Mouse (Mus musculus): ENCODE data around the gene Junb. TPM values are rescaled to one million over a fixed set of nuclear protein-coding genes. Genes with fewer than 3 reads are reported as not detected.

Junb gene
- polyA plus RNA-seq, 1 experiment from 2014 or later, result 6.2 TPM

DNA sequence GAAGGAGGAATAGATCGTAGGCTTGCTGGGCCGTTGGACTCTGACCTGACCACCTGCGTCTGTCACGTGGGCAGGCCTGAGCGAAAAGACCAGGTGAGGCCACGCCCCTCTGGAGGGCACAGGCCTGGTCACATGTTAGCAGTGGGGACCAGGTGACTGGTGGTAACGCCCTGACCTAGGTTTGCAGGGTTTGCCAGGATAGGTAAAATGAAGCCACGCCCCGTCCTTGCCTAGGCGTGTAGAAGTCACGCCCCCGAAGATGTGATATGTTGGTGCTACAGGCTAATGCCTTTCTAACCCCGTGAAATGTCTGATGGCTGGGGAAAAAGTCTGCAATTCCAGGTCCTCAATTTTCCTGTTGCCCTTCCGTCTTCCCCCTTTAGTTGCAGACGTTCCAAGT, 12.3 kb upstream of the Junb start:
- no peaks in the 10 kb centered on the region for H3K9me3 ChIP-seq (ENCODE audit: control insufficient read depth, low read length)
- no peaks in the 10 kb centered on the region for H3K36me3 ChIP-seq (ENCODE audit: control insufficient read depth, insufficient read depth, low read length)
- 3% methylated on average over 15 of the region's 15 CpGs for WGBS
- peaks cover 14% of the 10 kb centered on the region for H3K27me3 ChIP-seq (ENCODE audit: control insufficient read depth, insufficient read depth, low read length)
- H3K4me1 ChIP-seq (ENCODE audit: control insufficient read depth, insufficient read depth, low read length), result peaks cover 5% of the 10 kb centered on the region; the same call in 1 of the 2 replicates
- H3K4me3 ChIP-seq (ENCODE audit: low read depth, low read length), result peak overlapping the region; percentile 56
- DNase-seq (ENCODE audit: low spot score), result peak; percentile 16
- peak overlapping the region; percentile 97 for H3K4me2 ChIP-seq (ENCODE audit: low read depth)
- H3K27ac ChIP-seq (ENCODE audit: low read depth, low read length), result no peak overlapping the region
- ATAC-seq (ENCODE audit: insufficient read depth, low FRiP score, low TSS enrichment), result peak; percentile 51
- peak overlapping the region; percentile 63 for H3K9ac ChIP-seq (ENCODE audit: low read length)

DNA sequence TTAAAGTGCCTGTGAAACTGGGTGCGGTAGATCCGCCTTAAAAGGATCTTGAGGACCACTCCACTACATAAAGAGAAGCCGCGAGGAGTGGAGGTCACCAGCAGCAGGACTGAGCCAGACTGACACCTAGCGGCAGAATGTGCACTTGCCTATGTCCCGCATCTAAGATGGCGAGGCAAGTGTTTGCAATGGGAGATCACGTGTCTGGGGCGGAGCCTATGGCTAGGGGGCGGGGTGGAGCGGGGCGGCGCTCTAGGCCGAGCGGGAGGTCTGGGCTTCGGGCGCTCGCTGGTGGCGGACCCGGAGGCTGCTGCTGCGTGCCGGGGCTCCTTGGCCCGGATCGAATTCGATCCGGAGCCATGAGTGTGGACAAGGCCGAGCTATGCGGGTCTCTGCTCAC, 11.8 kb upstream of the Junb start, which contains the start of gene Hook2:
Gene Hook2 (plus strand): TSS at position 255 of the 400 bp plus-strand sequence.
- no peaks in the 10 kb centered on the region for H3K36me3 ChIP-seq (ENCODE audit: control insufficient read depth, insufficient read depth, low read length)
- peaks cover 9% of the 10 kb centered on the region for H3K4me1 ChIP-seq (ENCODE audit: control insufficient read depth, insufficient read depth, low read length)
- peak within 1 kb of the TSS; percentile 68 for H3K9ac ChIP-seq (ENCODE audit: low read length)
- H3K4me2 ChIP-seq (ENCODE audit: low read depth), result peak within 1 kb of the TSS; percentile 97
- ATAC-seq (ENCODE audit: insufficient read depth, low FRiP score, low TSS enrichment), result peak; percentile 89
- no peaks in the 10 kb centered on the region for H3K9me3 ChIP-seq (ENCODE audit: control insufficient read depth, low read length)
- peak; percentile 97 for DNase-seq (ENCODE audit: low spot score)
- H3K27ac ChIP-seq (ENCODE audit: low read depth, low read length), result no peak within 1 kb of the TSS
- H3K27me3 ChIP-seq (ENCODE audit: control insufficient read depth, insufficient read depth, low read length), result peaks cover 10% of the 10 kb centered on the region
- WGBS, result 0% methylated on average over 26 of the region's 28 CpGs
- H3K4me3 ChIP-seq (ENCODE audit: low read depth, low read length), result peak within 1 kb of the TSS; percentile 56

DNA sequence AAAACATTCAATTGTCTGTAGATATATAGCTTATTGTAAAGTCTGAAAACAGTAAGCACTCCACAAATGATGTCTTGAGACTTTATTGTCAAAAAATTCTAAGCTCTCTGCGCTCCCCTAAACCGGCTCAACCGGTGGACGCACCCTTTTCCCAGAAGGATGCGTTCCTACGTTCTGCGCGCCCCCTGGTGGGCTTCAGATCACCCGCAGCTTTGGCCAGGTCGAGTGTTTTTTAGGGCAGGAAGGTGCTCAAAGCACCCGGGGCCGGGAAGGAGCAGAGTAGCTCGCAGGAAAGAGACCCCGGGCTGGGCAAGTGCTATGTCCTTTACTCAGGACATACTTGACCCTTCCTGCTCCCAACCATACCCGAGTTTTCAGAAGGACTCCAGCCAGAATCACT, 11.3 kb upstream of the Junb start:
- DNase-seq (ENCODE audit: low spot score), result peak; percentile 93
- peak overlapping the region; percentile 68 for H3K9ac ChIP-seq (ENCODE audit: low read length)
- no peak overlapping the region for H3K27ac ChIP-seq (ENCODE audit: low read depth, low read length)
- no peaks in the 10 kb centered on the region for H3K9me3 ChIP-seq (ENCODE audit: control insufficient read depth, low read length)
- peaks cover 10% of the 10 kb centered on the region for H3K27me3 ChIP-seq (ENCODE audit: control insufficient read depth, insufficient read depth, low read length)
- peak overlapping the region; percentile 56 for H3K4me3 ChIP-seq (ENCODE audit: low read depth, low read length)
- WGBS, result 2% methylated on average over 15 of the region's 15 CpGs
- peak; percentile 60 for ATAC-seq (ENCODE audit: insufficient read depth, low FRiP score, low TSS enrichment)
- H3K4me1 ChIP-seq (ENCODE audit: control insufficient read depth, insufficient read depth, low read length), result peaks cover 14% of the 10 kb centered on the region
- no peaks in the 10 kb centered on the region for H3K36me3 ChIP-seq (ENCODE audit: control insufficient read depth, insufficient read depth, low read length)
- peak overlapping the region; percentile 97 for H3K4me2 ChIP-seq (ENCODE audit: low read depth)

GRCm38 (mm10) chr8:84989311-84989731, 10.8 kb upstream of the Junb start:
- Histone ChIP-seq H3K27me3 (ENCODE audit: control insufficient read depth, insufficient read depth, low read length) (peaks cover 10% of the 10 kb centered on the region), H3K9me3 (ENCODE audit: control insufficient read depth, low read length) (no peaks in the 10 kb centered on the region), H3K4me2 (ENCODE audit: low read depth) (peak overlapping the region; percentile 97), H3K4me1 (ENCODE audit: control insufficient read depth, insufficient read depth, low read length) (peaks cover 18% of the 10 kb centered on the region), H3K36me3 (ENCODE audit: control insufficient read depth, insufficient read depth, low read length) (no peaks in the 10 kb centered on the region), H3K9ac (ENCODE audit: low read length) (no peak overlapping the region), H3K27ac (ENCODE audit: low read depth, low read length) (no peak overlapping the region), H3K4me3 (ENCODE audit: low read depth, low read length) (no peak overlapping the region)
- no peak for DNase-seq (ENCODE audit: low spot score)
- 5% methylated on average over 15 of the region's 15 CpGs for WGBS
- ATAC-seq (ENCODE audit: insufficient read depth, low FRiP score, low TSS enrichment), result no peak

DNA sequence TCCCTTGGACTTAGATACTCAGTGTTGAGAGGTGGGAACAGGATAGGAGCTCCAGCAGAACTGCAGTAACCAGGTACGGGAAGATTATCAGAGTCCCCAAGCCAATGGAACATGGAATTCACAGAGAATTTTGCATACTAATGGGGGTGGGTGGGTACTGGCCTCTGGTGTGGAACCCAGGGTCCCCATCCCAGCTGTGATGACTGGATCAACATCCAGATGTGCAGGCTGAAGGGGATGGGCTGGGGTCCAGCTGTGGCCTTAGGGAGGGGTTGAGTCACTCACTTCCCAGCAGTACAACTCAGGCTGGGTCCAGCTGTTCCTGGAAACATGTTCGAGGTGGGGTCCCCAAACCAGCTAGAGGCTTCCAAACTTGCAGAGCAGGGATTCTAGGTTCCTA, 9.4 kb upstream of the Junb start:
- WGBS, result 85% methylated on average over 2 of the region's 2 CpGs
- Histone ChIP-seq H3K4me1 (ENCODE audit: control insufficient read depth, insufficient read depth, low read length) (peaks cover 18% of the 10 kb centered on the region), H3K27me3 (ENCODE audit: control insufficient read depth, insufficient read depth, low read length) (peaks cover 10% of the 10 kb centered on the region), H3K27ac (ENCODE audit: low read depth, low read length) (no peak overlapping the region), H3K4me3 (ENCODE audit: low read depth, low read length) (no peak overlapping the region), H3K4me2 (ENCODE audit: low read depth) (no peak overlapping the region), H3K9ac (ENCODE audit: low read length) (no peak overlapping the region), H3K36me3 (ENCODE audit: control insufficient read depth, insufficient read depth, low read length) (no peaks in the 10 kb centered on the region), H3K9me3 (ENCODE audit: control insufficient read depth, low read length) (no peaks in the 10 kb centered on the region)
- DNase-seq (ENCODE audit: low spot score), result no peak
- no peak for ATAC-seq (ENCODE audit: insufficient read depth, low FRiP score, low TSS enrichment)

- peaks cover 10% of the 10 kb centered on the region for H3K27me3 ChIP-seq (ENCODE audit: control insufficient read depth, insufficient read depth, low read length)
- H3K9me3 ChIP-seq (ENCODE audit: control insufficient read depth, low read length), result no peaks in the 10 kb centered on the region
- no peak for ATAC-seq (ENCODE audit: insufficient read depth, low FRiP score, low TSS enrichment)
- no peak overlapping the region for H3K4me2 ChIP-seq (ENCODE audit: low read depth)
- H3K4me1 ChIP-seq (ENCODE audit: control insufficient read depth, insufficient read depth, low read length), result peaks cover 18% of the 10 kb centered on the region
- H3K27ac ChIP-seq (ENCODE audit: low read depth, low read length), result no peak overlapping the region
- no peaks in the 10 kb centered on the region for H3K36me3 ChIP-seq (ENCODE audit: control insufficient read depth, insufficient read depth, low read length)
- H3K4me3 ChIP-seq (ENCODE audit: low read depth, low read length), result no peak overlapping the region
- WGBS, result 82% methylated on average over 5 of the region's 5 CpGs
- H3K9ac ChIP-seq (ENCODE audit: low read length), result no peak overlapping the region
- DNase-seq (ENCODE audit: low spot score), result no peak
These were observed 8.9 kb upstream of the Junb start for GRCm38 (mm10) chr8:84987388-84987787.

GRCm38 (mm10) chr8:84986379-84986945, 7.9 kb upstream of the Junb start:
- H3K36me3 ChIP-seq (ENCODE audit: control insufficient read depth, insufficient read depth, low read length), result no peaks in the 10 kb centered on the region
- H3K4me3 ChIP-seq (ENCODE audit: low read depth, low read length), result peak overlapping the region; percentile 43; the same call in 1 of the 2 replicates
- H3K4me1 ChIP-seq (ENCODE audit: control insufficient read depth, insufficient read depth, low read length), result peaks cover 18% of the 10 kb centered on the region
- peaks cover 10% of the 10 kb centered on the region for H3K27me3 ChIP-seq (ENCODE audit: control insufficient read depth, insufficient read depth, low read length)
- no peak for ATAC-seq (ENCODE audit: insufficient read depth, low FRiP score, low TSS enrichment)
- peak overlapping the region; percentile 97 for H3K4me2 ChIP-seq (ENCODE audit: low read depth)
- H3K9me3 ChIP-seq (ENCODE audit: control insufficient read depth, low read length), result no peaks in the 10 kb centered on the region
- DNase-seq (ENCODE audit: low spot score), result no peak
- 46% methylated on average over 8 of the region's 8 CpGs for WGBS
- no peak overlapping the region for H3K27ac ChIP-seq (ENCODE audit: low read depth, low read length)
- no peak overlapping the region for H3K9ac ChIP-seq (ENCODE audit: low read length)

- Histone ChIP-seq H3K9me3 (ENCODE audit: control insufficient read depth, low read length) (no peaks in the 10 kb centered on the region), H3K27ac (ENCODE audit: low read depth, low read length) (no peak overlapping the region), H3K9ac (ENCODE audit: low read length) (peak overlapping the region; percentile 43), H3K36me3 (ENCODE audit: control insufficient read depth, insufficient read depth, low read length) (no peaks in the 10 kb centered on the region), H3K4me1 (ENCODE audit: control insufficient read depth, insufficient read depth, low read length) (peaks cover 20% of the 10 kb centered on the region), H3K4me3 (ENCODE audit: low read depth, low read length) (peak overlapping the region; percentile 43), H3K4me2 (ENCODE audit: low read depth) (peak overlapping the region; percentile 97), H3K27me3 (ENCODE audit: control insufficient read depth, insufficient read depth, low read length) (peaks cover 10% of the 10 kb centered on the region)
- WGBS, result under 1% methylated on average over 53 of the region's 53 CpGs
- ATAC-seq (ENCODE audit: insufficient read depth, low FRiP score, low TSS enrichment) (no peak), DNase-seq (ENCODE audit: low spot score) (peak; percentile 81)
These were observed 7.3 kb upstream of the Junb start for GRCm38 (mm10) chr8:84985684-84986378.
